Mouse (Mus musculus) heart, adult 2 months (tissue): ENCODE data around the gene Gm20388.

Experiments
- CTCF ChIP-seq: fragments of 200-600 bp; IDR thresholded peaks from 2 replicates; pipeline ENCODE4 v1.8.1; 2022; ENCODE audit warnings: antibody characterized with exemption, mild to moderate bottlenecking, moderate library complexity
- POLR2A ChIP-seq: fragments of 200-500 bp; IDR thresholded peaks from 2 replicates; pipeline ENCODE4 v1.6.1; 2011; ENCODE audit warnings: mild to moderate bottlenecking, low read depth, low read length, control low read depth; ENCODE audit not compliant: insufficient read depth

DNA sequence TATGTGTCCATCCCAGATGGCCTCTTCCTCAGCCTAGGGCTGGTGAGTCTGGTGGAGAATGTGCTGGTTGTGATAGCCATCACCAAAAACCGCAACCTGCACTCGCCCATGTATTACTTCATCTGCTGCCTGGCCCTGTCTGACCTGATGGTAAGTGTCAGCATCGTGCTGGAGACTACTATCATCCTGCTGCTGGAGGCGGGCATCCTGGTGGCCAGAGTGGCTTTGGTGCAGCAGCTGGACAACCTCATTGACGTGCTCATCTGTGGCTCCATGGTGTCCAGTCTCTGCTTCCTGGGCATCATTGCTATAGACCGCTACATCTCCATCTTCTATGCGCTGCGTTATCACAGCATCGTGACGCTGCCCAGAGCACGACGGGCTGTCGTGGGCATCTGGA is 3497.0 kb downstream of the Gm20388 start:
- TF ChIP-seq CTCF, result no peak
- TF ChIP-seq POLR2A, result no peak
